In genomic region chrX:85574182-85574541, GRCm38 (mm10) we compare ENCODE assay signal across 8 mouse cellular contexts. TPM values are rescaled to one million over a fixed set of nuclear protein-coding genes. Genes with fewer than 3 reads are reported as not detected.
DNase-seq lines count a peak whose midpoint lies in the region; ATAC-seq and TF ChIP-seq lines count a peak whose summit lies in the region.

No protein-coding gene starts in this region.

- ATAC-seq in heart, embryonic 13.5 days (ENCODE audit: extremely low read depth, insufficient number of reproducible peaks, low FRiP score, low TSS enrichment) = peak; percentile 14; the same call in 1 of the 2 replicates
- ATAC-seq in hindbrain, embryonic 12.5 days (ENCODE audit: low FRiP score) = peak; percentile 82
- peak; percentile 56 for ATAC-seq in lung, embryonic 16.5 days (ENCODE audit: low read depth)

- H3K4me1 ChIP-seq in heart, embryonic 13.5 days = peaks cover 17% of the 10 kb centered on the region
- H3K4me1 ChIP-seq in cortical plate, adult 2 months (ENCODE audit: control insufficient read depth, insufficient read depth, low read length) = no peaks in the 10 kb centered on the region
- peaks cover 4% of the 10 kb centered on the region; the same call in 1 of the 2 replicates for H3K4me1 ChIP-seq in hindbrain, embryonic 12.5 days
- H3K4me1 ChIP-seq in lung, embryonic 16.5 days (replicated peaks; ENCODE audit: control insufficient read depth, insufficient read depth, low read length) = no peaks in the 10 kb centered on the region
- no peaks in the 10 kb centered on the region for H3K4me1 ChIP-seq in small intestine, adult 2 months (ENCODE audit: control insufficient read depth, insufficient read depth, insufficient read length, low read length)

- H3K27ac ChIP-seq in heart, embryonic 13.5 days (replicated peaks) = peak overlapping the region; percentile 71
- H3K27ac ChIP-seq in cortical plate, adult 2 months (ENCODE audit: insufficient read depth, low read length) = no peak overlapping the region
- H3K27ac ChIP-seq in hindbrain, embryonic 12.5 days = peak overlapping the region; percentile 71
- H3K27ac ChIP-seq in lung, embryonic 16.5 days (ENCODE audit: low read length) = no peak overlapping the region
- peak overlapping the region; percentile 76 for H3K27ac ChIP-seq in small intestine, adult 2 months (ENCODE audit: insufficient read depth, low read depth, low read length)

- no peak for DNase-seq in heart, postnatal 10 days
- peak; percentile 59 for DNase-seq in CD4-positive, CD25-positive, alpha-beta regulatory T cell, adult 2 months (ENCODE audit: low read depth, low spot score)
- DNase-seq in ovary, adult 18-20 months (ENCODE audit: low spot score) = no peak

- TF ChIP-seq CTCF in cortical plate, adult 2 months (IDR thresholded peaks at IDR 0.05; ENCODE audit: extremely low read depth, insufficient read depth, low read length) = no peak
- no peak for TF ChIP-seq CTCF in small intestine, adult 2 months (IDR thresholded peaks at IDR 0.05; ENCODE audit: extremely low read depth, insufficient read length, insufficient replicate concordance, low read depth, low read length)

- peak overlapping the region; percentile 72 for H3K4me2 ChIP-seq in heart, embryonic 13.5 days
- H3K4me2 ChIP-seq in hindbrain, embryonic 12.5 days (replicated peaks) = peak overlapping the region; percentile 54
- peak overlapping the region; percentile 58 for H3K4me2 ChIP-seq in lung, embryonic 16.5 days (ENCODE audit: low read depth, low read length)

- 0 out of 2 replicates have a peak, but pooled peaks cover 5% of the 10 kb centered on the region for H3K27me3 ChIP-seq in heart, embryonic 13.5 days (replicated peaks)
- 0 out of 2 replicates have a peak, but pooled peaks cover 2% of the 10 kb centered on the region for H3K27me3 ChIP-seq in hindbrain, embryonic 12.5 days
- no peaks in the 10 kb centered on the region for H3K27me3 ChIP-seq in lung, embryonic 16.5 days (ENCODE audit: control insufficient read depth, insufficient read depth, low read depth, low read length)
- H3K27me3 ChIP-seq in small intestine, adult 2 months (ENCODE audit: control insufficient read depth, insufficient read depth, low read length) = no peaks in the 10 kb centered on the region

- intact Hi-C loops in heart, postnatal 10 days (cut with DNase I) = no loop called here

- 5% methylated on average over 13 of the region's 34 CpGs for WGBS in heart, embryonic 13.5 days
- WGBS in hindbrain, embryonic 12.5 days = 14% methylated on average over 30 of the region's 34 CpGs
- 19% methylated on average over 19 of the region's 34 CpGs for WGBS in lung, embryonic 16.5 days
- WGBS in small intestine, adult 2 months = 16% methylated on average over 32 of the region's 34 CpGs

- no peaks in the 10 kb centered on the region for H3K36me3 ChIP-seq in heart, embryonic 13.5 days
- H3K36me3 ChIP-seq in hindbrain, embryonic 12.5 days = no peaks in the 10 kb centered on the region
- no peaks in the 10 kb centered on the region for H3K36me3 ChIP-seq in lung, embryonic 16.5 days (ENCODE audit: control insufficient read depth, insufficient read depth, low read length)
- no peaks in the 10 kb centered on the region; the same call in 1 of the 2 replicates for H3K36me3 ChIP-seq in small intestine, adult 2 months (ENCODE audit: control insufficient read depth, insufficient read depth, low read length)

- TF ChIP-seq POLR2A in cortical plate, adult 2 months (IDR thresholded peaks at IDR 0.05; ENCODE audit: extremely low read depth, insufficient read depth, low read length) = no peak
- no peak for TF ChIP-seq POLR2A in small intestine, adult 2 months (IDR thresholded peaks at IDR 0.05; ENCODE audit: low read depth, low read length)

- peak overlapping the region; percentile 79 for H3K4me3 ChIP-seq in heart, embryonic 13.5 days
- peak overlapping the region; percentile 44 for H3K4me3 ChIP-seq in cortical plate, adult 2 months (ENCODE audit: insufficient read depth, low read length)
- H3K4me3 ChIP-seq in hindbrain, embryonic 12.5 days = peak overlapping the region; percentile 63
- H3K4me3 ChIP-seq in lung, embryonic 16.5 days (ENCODE audit: low read length) = peak overlapping the region; percentile 69
- H3K4me3 ChIP-seq in small intestine, adult 2 months (ENCODE audit: low read depth, low read length) = peak overlapping the region; percentile 99

- peak overlapping the region; percentile 89 for H3K9ac ChIP-seq in heart, embryonic 13.5 days
- peak overlapping the region; percentile 71 for H3K9ac ChIP-seq in hindbrain, embryonic 12.5 days
- peak overlapping the region; percentile 81 for H3K9ac ChIP-seq in lung, embryonic 16.5 days (ENCODE audit: low read length)

- H3K9me3 ChIP-seq in heart, embryonic 13.5 days = no peaks in the 10 kb centered on the region
- no peaks in the 10 kb centered on the region for H3K9me3 ChIP-seq in hindbrain, embryonic 12.5 days (replicated peaks)
- H3K9me3 ChIP-seq in lung, embryonic 16.5 days (ENCODE audit: control insufficient read depth, low read length) = no peaks in the 10 kb centered on the region

RNA-seq across cellular contexts. Expression of gene Tab3, which starts 0.3 kb away (rescaled TPM):
- 2.6 and 3.6 TPM in 2 replicates for polyA plus RNA-seq in heart, embryonic 13.5 days (2015; fragmentation: Nextera tagmentation; extraction: Ambion mirVana)
- 10 to 100 TPM; 10.8 to 13.4 TPM for total RNA-seq in heart, postnatal 10 days (2021)
- 7.8 and 8.9 TPM in 2 replicates for polyA plus RNA-seq in cortical plate, adult 2 months (2012; rRNA removed)
- polyA plus RNA-seq in hindbrain, embryonic 12.5 days (2016; fragmentation: Nextera tagmentation; extraction: Ambion mirVana) = 5.8 and 7.5 TPM in 2 replicates
- polyA plus RNA-seq in lung, embryonic 16.5 days (2015; fragmentation: Nextera tagmentation; extraction: Ambion mirVana) = 3.9 and 4.0 TPM in 2 replicates
- 5.3 and 5.6 TPM in 2 replicates for polyA plus RNA-seq in small intestine, adult 2 months (2012; rRNA removed)

Comparison
In these comparisons a context has a peak if more than half of its experiments do, and no peak if none do; other contexts are left out.
1. ATAC-seq: peak in every context shown above with its lines; median percentile 82 in hindbrain, embryonic 12.5 days; 56 in lung, embryonic 16.5 days; 14 in heart, embryonic 13.5 days.
2. H3K27ac ChIP-seq: peak in heart, embryonic 13.5 days (single experiment), hindbrain, embryonic 12.5 days (single experiment) and small intestine, adult 2 months (single experiment); none in cortical plate, adult 2 months (single experiment) and lung, embryonic 16.5 days (single experiment).
3. H3K4me3 ChIP-seq: peak in every context shown above with its lines; median percentile 99 in small intestine, adult 2 months; 79 in heart, embryonic 13.5 days; 69 in lung, embryonic 16.5 days; 63 in hindbrain, embryonic 12.5 days; 44 in cortical plate, adult 2 months.
4. Peak in every context shown above with its lines, with median percentiles within 50 percentile points of each other: H3K4me2 ChIP-seq and H3K9ac ChIP-seq.